Mouse (Mus musculus) kidney, adult 2 months (tissue): ENCODE data around the gene Gm45902.

Source experiments
- CTCF ChIP-seq: fragments of 200-500 bp; conservative IDR thresholded peaks from 2 replicates; pipeline ENCODE4 v1.5.1; 2011; ENCODE audit warnings: low read depth, mild to moderate bottlenecking, control low read depth, low read length, moderate library complexity, mixed read lengths; ENCODE audit not compliant: insufficient read depth, insufficient read length
- POLR2A ChIP-seq: fragments of 200-500 bp; IDR thresholded peaks from one replicate; pipeline ENCODE4 v1.6.1; 2011; ENCODE audit warnings: low read depth, low read length, control low read depth

- no peak for TF ChIP-seq CTCF
- TF ChIP-seq POLR2A: no peak
Measured at GRCm38 (mm10) chr2:3456590-3456989, 56.0 kb downstream of the Gm45902 start.
